Mouse (Mus musculus) 3T3-L1 (cell line): ENCODE data around the gene Bicdl1.

ENCODE experiments used
- DNase-seq: peaks from one replicate; pipeline ENCODE4 v3.0.0-alpha.2; 2015; ENCODE audit warnings: low read depth, low spot score

Gene Bicdl1

DNA sequence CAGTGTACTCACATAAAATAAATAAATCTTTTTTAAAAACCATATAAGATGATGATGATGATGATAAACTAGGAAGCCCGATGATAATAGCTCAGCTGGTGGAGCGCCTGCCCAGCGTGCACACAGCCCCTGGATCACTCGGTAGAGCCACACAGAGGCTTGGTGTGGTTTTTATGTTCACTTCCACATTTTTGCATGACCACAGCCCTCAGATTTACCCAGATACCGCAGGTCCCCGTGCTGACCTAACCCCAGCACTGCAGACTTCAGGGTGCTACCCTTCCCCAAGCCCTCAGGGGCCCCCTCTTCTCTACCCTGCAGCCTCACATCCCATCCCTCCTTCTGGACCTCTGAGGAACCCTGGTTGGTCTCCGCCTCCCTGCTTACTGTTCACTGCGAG lies 103.3 kb downstream of the Bicdl1 start:
- DNase-seq: no peak

DNA sequence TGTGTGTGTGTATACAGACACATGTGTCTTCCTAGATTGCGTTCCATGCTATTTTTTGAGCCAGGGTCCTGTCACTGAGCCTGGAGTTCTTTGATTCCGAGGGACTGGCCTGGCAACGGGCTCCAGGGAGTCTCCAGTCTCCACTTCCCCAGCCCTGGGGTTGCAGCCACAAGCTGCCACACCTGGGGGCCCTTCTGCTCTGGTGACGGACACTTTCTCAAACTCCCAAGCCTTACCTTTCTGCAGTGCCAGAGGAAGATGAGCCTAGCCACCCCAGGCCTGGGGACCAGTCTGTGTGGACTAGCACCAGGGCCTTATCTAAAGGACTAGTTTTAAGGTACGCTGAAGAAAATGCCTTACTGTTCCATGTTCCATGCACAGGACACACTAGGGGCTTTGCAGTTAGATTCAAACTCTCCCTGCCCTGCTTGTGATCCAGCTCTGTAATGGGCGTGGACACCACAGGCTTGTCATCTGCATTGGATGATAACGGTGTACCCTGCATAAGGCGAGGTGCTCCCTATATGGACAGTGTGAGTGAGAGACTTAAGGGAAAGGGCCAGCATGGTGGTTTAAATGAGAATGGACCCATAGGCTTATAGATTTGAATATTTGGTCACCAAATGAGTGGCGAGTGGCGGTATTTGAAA lies 105.1 kb downstream of the Bicdl1 start:
- no peak for DNase-seq

DNA sequence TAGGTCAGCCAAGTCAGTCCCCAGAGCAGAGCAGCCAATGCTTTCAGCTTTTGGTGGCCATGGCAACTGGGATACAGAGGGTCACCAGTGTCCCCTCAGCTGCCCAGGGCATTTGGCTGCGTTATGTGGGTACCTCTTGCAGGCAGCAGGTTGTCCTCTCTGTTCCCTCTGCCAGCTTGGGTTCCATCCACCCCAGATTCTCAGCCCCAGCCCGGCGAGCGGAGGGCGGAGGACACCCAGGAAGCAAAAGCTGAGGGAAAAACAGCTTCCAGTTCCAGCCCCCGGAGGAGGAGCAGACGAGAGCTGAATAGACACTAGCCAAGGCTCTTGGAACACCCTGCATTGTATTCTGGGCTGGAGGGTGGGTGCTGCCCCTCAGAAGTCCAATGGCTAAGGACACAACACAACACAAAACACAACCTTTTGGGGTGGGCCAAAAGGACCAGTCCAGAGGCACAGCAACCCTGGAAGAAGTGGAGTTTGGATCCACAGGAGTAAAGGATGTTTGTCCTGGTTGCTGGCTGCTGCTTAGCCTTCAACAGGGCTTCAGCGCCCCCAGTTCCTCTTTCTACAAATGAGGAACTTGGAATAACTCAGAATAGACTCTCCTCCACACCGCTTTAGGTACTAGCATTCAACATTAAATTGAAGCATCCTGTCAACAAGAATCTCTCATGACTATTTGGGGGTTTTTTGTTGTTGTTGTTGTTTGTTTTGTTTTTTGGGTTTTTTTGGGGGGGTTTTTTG lies 107.6 kb downstream of the Bicdl1 start:
- no peak for DNase-seq

DNA sequence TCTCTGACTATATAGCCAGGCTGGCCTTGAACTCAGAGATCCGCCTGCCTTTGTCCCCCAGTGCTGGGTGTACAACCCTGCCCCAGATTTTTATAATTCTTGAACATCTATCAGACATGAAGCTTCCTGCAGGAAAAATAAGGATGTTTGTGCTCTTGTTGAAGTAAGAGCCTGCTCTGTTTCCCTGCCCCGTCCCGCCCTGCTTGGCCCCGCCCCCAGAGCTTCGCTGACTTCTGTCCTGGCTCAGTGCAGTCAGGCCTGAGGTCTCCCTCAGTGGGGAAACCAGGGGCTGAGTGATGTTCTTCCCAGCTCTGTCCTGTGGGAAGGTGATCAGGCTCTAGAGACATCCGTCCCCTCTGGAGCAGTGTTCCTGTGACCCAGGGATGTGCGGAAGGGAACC lies 108.7 kb downstream of the Bicdl1 start:
- DNase-seq: no peak

DNA sequence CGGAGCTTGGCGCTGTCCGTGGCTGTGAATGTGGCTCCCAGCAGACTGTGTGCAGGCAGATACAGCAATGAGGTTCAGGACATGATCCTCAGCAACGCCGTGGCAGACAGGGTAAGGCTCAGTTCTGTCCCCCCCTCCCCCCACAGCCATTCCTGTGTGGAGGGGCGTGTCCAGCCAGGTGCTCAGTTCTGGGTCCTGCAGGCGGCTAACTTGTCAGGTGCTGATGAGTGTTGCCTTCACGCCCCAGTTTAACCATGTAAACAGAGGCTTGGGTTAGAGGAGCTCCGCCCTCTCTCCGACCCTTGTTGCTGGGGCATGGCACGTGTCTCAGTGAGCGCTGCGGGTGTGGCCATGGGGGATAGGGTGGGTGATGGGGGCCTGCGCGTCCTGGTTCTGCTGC lies 111.7 kb downstream of the Bicdl1 start:
- no peak for DNase-seq

DNA sequence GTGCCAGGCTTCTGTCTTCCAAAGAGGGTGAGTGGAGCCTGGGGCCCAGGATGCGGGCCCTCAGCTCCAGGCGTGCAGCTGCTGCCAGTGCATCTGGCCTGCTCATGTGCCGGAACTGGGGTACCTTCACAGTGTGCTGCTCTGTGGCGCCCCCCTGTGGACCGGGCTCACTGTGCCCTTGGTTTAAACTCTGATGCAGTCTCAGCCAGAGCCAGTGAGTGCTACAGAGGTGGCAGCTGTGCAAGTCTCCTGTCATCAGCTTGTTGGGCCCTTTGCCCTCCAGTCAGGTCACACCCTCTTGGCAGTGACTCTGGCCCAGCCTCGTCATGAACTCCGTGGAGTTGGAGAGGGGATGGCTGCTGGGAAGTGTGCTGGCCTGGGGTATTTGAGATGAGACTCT lies 116.5 kb downstream of the Bicdl1 start:
- DNase-seq: peak; percentile 72

DNA sequence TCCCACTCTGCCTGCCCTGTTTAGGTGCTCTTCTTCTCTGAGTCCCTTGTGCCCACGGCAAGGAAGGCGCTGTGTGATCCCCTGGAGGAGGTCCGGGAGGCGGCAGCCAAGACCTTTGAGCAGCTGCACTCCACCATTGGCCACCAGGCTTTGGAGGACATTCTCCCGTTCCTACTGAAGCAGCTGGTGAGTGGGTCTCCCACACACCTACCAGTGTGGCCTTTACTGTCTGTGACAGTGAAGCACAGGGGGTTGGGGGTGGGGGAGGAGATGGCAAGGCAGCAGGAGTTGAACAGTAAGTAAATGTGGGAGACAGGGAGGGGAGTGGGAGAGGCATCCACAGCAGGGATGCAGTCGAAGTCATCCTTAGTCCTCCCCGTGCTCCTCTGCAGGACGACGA lies 118.1 kb downstream of the Bicdl1 start:
- DNase-seq: no peak

DNA sequence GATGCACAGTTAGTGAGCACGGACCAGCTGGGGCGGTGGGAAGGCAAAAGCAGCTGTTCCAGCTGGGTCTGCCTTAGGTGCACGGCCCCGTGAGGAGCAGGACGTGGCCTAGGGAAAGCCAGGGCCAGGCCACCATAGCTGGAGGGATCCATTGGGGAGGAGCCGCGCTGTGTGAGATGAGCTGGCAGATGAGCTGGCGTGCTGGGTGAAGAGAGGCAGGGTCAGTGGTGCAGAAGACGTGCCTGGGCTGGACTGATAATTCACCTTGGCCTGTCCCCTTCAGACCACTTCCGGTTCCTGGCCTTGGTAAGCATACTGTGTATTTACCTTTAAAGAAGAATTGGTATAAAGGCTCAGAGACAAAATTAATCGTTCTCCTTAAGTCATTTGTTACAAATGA lies 119.9 kb downstream of the Bicdl1 start:
- no peak for DNase-seq

DNA sequence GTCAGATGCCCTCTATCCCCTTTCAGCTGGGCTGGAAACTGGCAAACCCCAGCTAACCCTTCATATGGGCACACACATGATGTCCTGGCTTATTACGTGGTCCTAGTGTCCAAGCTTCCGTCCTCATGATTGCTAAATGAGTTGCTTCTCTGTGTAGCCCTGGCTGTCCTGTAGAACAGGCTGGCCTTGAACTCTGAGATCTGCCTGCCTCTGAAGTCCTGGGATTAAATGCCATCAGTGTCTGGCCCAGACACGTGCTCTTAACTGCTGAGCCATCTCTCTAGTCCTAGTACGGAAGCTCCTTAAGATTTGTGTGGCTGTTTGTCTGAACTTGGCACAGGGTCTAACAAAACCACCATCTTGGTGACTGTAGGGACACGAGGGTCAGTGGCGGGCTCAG lies 127.9 kb downstream of the Bicdl1 start:
- no peak for DNase-seq
